Mouse (Mus musculus) embryonic facial prominence, embryonic 13.5 days (tissue): Measurements from ENCODE around the gene Abt1. TPM values are rescaled to one million over a fixed set of nuclear protein-coding genes. Genes with fewer than 3 reads are reported as not detected.

ENCODE experiments used
- ATAC-seq: fragments of 200-750 bp; cut with Nextera tagmentation; 2 replicates; pipeline ENCODE4 v1.8.0; 2017; ENCODE audit warnings: low read depth; ENCODE audit not compliant: insufficient number of reproducible peaks, insufficient read depth, low FRiP score, low TSS enrichment
- H3K27ac ChIP-seq: fragments of 300-500 bp; sonication (generic); 2 replicates; pipeline ENCODE4 v1.5.1; 2015; ENCODE audit warnings: moderate library complexity, mild to moderate bottlenecking, inconsistent platforms
- H3K27me3 ChIP-seq: fragments of 300-500 bp; sonication (generic); 2 replicates; pipeline ENCODE4 v1.6.1; 2015; ENCODE audit warnings: mild to moderate bottlenecking, inconsistent platforms
- H3K36me3 ChIP-seq: fragments of 300-500 bp; sonication (generic); 2 replicates; pipeline ENCODE4 v1.6.1; 2015; ENCODE audit warnings: mild to moderate bottlenecking, inconsistent platforms
- H3K4me1 ChIP-seq: fragments of 300-500 bp; sonication (generic); 2 replicates; pipeline ENCODE4 v1.6.1; 2015; ENCODE audit warnings: inconsistent platforms
- H3K4me2 ChIP-seq: fragments of 300-500 bp; sonication (generic); 2 replicates; pipeline ENCODE4 v1.6.1; 2015; ENCODE audit warnings: moderate library complexity, mild to moderate bottlenecking, inconsistent platforms
- H3K4me3 ChIP-seq: fragments of 300-500 bp; sonication (generic); 2 replicates; pipeline ENCODE4 v1.5.1; 2015; ENCODE audit warnings: mild to moderate bottlenecking, inconsistent platforms
- H3K9ac ChIP-seq: fragments of 300-500 bp; sonication (generic); 2 replicates; pipeline ENCODE4 v1.6.1; 2015; ENCODE audit warnings: mild to moderate bottlenecking, inconsistent platforms
- H3K9me3 ChIP-seq: fragments of 300-500 bp; sonication (generic); 2 replicates; pipeline ENCODE4 v1.6.1; 2016; ENCODE audit warnings: inconsistent platforms
- WGBS: fragments of 180-500 bp; shearing (Covaris S2); methylation state at CpG from one replicate; pipeline ENCODE4 v1.1.7; 2015; ENCODE audit warnings: mixed read lengths; 5-methylcytosine and 5-hydroxymethylcytosine counted together
- polyA plus RNA-seq: library from polyadenylated mRNA; unstranded; fragments of >200 nt; fragmentation: Nextera tagmentation; extraction: Ambion mirVana; gene quantifications from 2 replicates; pipeline ENCODE4 v1.2.1, GENCODE M21; 2015

Gene Abt1
- polyA plus RNA-seq, 1 experiment from 2014 or later = 14.6 TPM

- Histone ChIP-seq H3K27me3 (0 out of 2 replicates have a peak, but pooled peaks cover 1% of the 10 kb centered on the region), H3K9me3 (no peaks in the 10 kb centered on the region), H3K4me3 (no peak overlapping the region), H3K9ac (no peak overlapping the region), H3K4me1 (no peaks in the 10 kb centered on the region), H3K27ac (no peak overlapping the region), H3K4me2 (no peak overlapping the region), H3K36me3 (no peaks in the 10 kb centered on the region)
- 60% methylated on average over 1 of the region's 1 CpGs for WGBS
- ATAC-seq = no peak
Measured at GRCm38 (mm10) chr13:23383127-23383526, 40.5 kb downstream of the Abt1 start.

DNA sequence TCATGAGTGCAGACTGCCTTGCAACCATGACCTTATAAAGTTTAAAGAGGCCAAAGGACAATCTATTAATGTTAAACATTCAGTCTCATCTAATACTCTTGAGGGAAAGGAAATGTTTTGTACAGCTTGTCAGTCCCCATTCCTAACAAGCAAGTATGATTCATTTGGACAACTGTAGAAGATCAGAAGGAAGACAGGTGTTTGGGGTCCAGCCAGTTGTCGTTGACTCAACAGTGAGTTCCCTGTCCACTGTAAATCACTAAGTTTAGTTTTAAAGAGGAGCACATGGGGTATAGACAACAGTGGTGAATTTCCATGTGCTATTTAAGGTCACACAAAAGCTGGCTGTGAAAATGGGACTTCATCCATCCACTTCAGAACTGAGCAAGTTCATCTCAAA is 51.2 kb downstream of the Abt1 start:
- Histone ChIP-seq H3K9me3 (no peaks in the 10 kb centered on the region), H3K9ac (no peak overlapping the region), H3K36me3 (no peaks in the 10 kb centered on the region), H3K4me1 (peaks cover 9% of the 10 kb centered on the region), H3K4me2 (no peak overlapping the region), H3K27me3 (no peaks in the 10 kb centered on the region), H3K27ac (no peak overlapping the region), H3K4me3 (no peak overlapping the region)
- 75% methylated on average over 1 of the region's 1 CpGs for WGBS
- no peak for ATAC-seq

GRCm38 (mm10) chr13:23370075-23370474 is 53.6 kb downstream of the Abt1 start:
- Histone ChIP-seq H3K27ac (no peak overlapping the region), H3K9ac (no peak overlapping the region; the same call in 1 of the 2 replicates), H3K36me3 (no peaks in the 10 kb centered on the region; the same call in 1 of the 2 replicates), H3K4me1 (peaks cover 23% of the 10 kb centered on the region), H3K9me3 (no peaks in the 10 kb centered on the region), H3K4me3 (peak overlapping the region; percentile 78; the same call in 1 of the 2 replicates), H3K27me3 (no peaks in the 10 kb centered on the region), H3K4me2 (peak overlapping the region; percentile 81)
- 93% methylated on average over 4 of the region's 4 CpGs for WGBS
- no peak for ATAC-seq

DNA sequence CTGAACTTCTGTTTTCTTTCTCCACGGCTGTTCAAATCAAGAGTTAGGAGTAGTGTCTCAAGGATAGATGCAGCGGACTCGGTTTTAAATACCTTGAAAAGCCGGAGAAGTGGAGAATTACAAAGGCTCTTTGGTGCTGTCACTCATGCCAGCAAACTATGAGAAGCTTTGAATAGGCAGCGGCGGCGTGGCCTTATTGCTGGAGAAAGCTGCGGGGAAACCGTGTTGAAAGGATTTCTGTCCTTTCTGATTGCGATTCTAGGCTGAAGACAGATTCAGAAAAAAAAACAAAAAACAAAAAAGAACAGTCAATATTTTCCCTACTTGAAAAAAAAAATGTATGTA is 54.3 kb downstream of the Abt1 start:
- 0% methylated on average over 10 of the region's 10 CpGs for WGBS
- ATAC-seq = no peak

DNA sequence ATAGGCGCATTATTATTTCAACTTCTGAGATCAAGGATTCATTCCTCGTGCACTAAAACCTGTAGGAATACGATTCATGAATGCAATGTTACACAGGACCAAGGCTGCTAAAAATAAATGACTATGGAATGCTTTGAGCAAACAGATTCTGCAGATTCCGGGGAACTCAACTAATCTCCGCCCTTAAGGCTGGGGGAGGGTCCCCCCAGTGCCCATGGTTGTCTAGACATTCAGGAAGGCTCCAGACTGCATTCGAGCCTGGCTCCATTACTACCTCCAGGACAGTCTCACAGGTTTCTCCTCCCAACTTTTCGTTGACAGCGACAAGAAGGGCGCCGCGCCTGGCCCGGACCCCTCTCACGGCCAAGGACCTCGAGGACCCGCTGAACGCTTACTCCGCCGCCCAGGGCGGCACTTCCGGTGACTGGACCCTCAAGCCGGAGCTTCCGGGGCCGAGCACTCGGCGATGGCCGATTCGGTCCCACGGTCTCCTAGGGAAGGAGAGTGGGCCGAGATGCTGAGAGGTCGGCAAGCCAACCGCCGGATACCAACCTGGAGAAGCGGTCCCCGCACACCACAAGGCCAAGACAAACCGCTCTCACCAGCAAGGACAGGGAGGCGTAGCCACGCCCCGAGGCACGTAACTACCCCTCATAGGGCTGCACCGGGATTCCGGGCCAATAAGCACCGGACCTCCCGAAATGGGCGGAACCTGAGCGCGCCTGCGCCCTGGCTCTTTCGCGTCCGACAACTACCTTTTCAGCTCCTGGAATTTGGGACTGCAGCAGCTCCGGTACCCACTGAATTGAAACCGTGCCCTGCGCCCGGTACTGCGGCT is 54.9 kb downstream of the Abt1 start, which contains the start of gene Zfp322a:
Gene Zfp322a (minus strand): TSS at position 626 of the 838 bp plus-strand sequence.
- H3K27me3 ChIP-seq = no peaks in the 10 kb centered on the region
- H3K36me3 ChIP-seq = peaks cover 5% of the 10 kb centered on the region; the same call in 1 of the 2 replicates
- H3K4me3 ChIP-seq = peak within 1 kb of the TSS; percentile 78
- peak within 1 kb of the TSS; percentile 81 for H3K4me2 ChIP-seq
- no peaks in the 10 kb centered on the region for H3K9me3 ChIP-seq
- ATAC-seq = peak; percentile 100
- peak within 1 kb of the TSS; percentile 90 for H3K9ac ChIP-seq
- peaks cover 23% of the 10 kb centered on the region for H3K4me1 ChIP-seq
- WGBS = under 1% methylated on average over 55 of the region's 55 CpGs
- H3K27ac ChIP-seq = peak within 1 kb of the TSS; percentile 95

More for the DNA sequence above, 54.3 kb downstream of the Abt1 start:
- Histone ChIP-seq H3K27ac (peak overlapping the region; percentile 95), H3K27me3 (no peaks in the 10 kb centered on the region), H3K4me3 (peak overlapping the region; percentile 78), H3K4me2 (peak overlapping the region; percentile 81), H3K9ac (peak overlapping the region; percentile 90), H3K9me3 (no peaks in the 10 kb centered on the region), H3K36me3 (peaks cover 3% of the 10 kb centered on the region; the same call in 1 of the 2 replicates), H3K4me1 (peaks cover 23% of the 10 kb centered on the region)

Other genes starting within 250 kb of the Abt1 start
- gene Vmn1r220, start 235.9 kb downstream of the Abt1 start, polyA plus RNA-seq = not detected in 2 replicates
- not detected in 2 replicates for gene Vmn1r221, start 209.7 kb downstream of the Abt1 start, polyA plus RNA-seq
- not detected in 2 replicates for gene Vmn1r222, start 187.9 kb downstream of the Abt1 start, polyA plus RNA-seq
- not detected in 2 replicates for gene Vmn1r223, start 176.7 kb downstream of the Abt1 start, polyA plus RNA-seq
- gene Zfp322a, start 54.7 kb downstream of the Abt1 start, polyA plus RNA-seq = 60.5 and 63.8 TPM in 2 replicates
- gene Btn1a1, start 42.0 kb upstream of the Abt1 start, polyA plus RNA-seq = not detected in 2 replicates
- gene Btn2a2, start 65.0 kb upstream of the Abt1 start, polyA plus RNA-seq = 1.5 and 1.7 TPM in 2 replicates
- gene Hist1h4h, start 107.2 kb upstream of the Abt1 start, polyA plus RNA-seq = 7.3 and 7.9 TPM in 2 replicates
- gene Hist1h2af, start 110.0 kb upstream of the Abt1 start, polyA plus RNA-seq = 6.6 and 13.4 TPM in 2 replicates
- gene Hist1h3g, start 111.6 kb upstream of the Abt1 start, polyA plus RNA-seq = 5.3 and 6.7 TPM in 2 replicates
- 0.98 and 1.4 TPM in 2 replicates for gene Hist1h2bh, start 119.5 kb upstream of the Abt1 start, polyA plus RNA-seq
- 1.2 and 1.3 TPM in 2 replicates for gene Hist1h3f, start 120.2 kb upstream of the Abt1 start, polyA plus RNA-seq
- 2.9 TPM in 1 of 2 replicates, not detected in the other for gene Hist1h4f, start 127.8 kb upstream of the Abt1 start, polyA plus RNA-seq
- gene Hist1h1d, start 129.4 kb upstream of the Abt1 start, polyA plus RNA-seq = 0.52 and 0.61 TPM in 2 replicates
- gene Hist1h3e, start 138.5 kb upstream of the Abt1 start, polyA plus RNA-seq = 5.8 and 8.7 TPM in 2 replicates
- gene Hist1h2ae, start 147.4 kb upstream of the Abt1 start, polyA plus RNA-seq = 108 and 115 TPM in 2 replicates
- 7.5 and 10.6 TPM in 2 replicates for gene Hist1h2bg, start 147.5 kb upstream of the Abt1 start, polyA plus RNA-seq
- 12.2 and 13.4 TPM in 2 replicates for gene Hist1h2bf, start 150.3 kb upstream of the Abt1 start, polyA plus RNA-seq
- 1.7 and 3.1 TPM in 2 replicates for gene Hist1h2ad, start 150.5 kb upstream of the Abt1 start, polyA plus RNA-seq
- 7.6 and 8.4 TPM in 2 replicates for gene Hist1h3d, start 151.9 kb upstream of the Abt1 start, polyA plus RNA-seq
- 141 and 160 TPM in 2 replicates for gene Hist1h4d, start 157.7 kb upstream of the Abt1 start, polyA plus RNA-seq
- gene Hist1h2be, start 197.3 kb upstream of the Abt1 start, polyA plus RNA-seq = 3.3 and 4.1 TPM in 2 replicates
- 24.8 and 26.3 TPM in 2 replicates for gene Hist1h1e, start 198.7 kb upstream of the Abt1 start, polyA plus RNA-seq